Mouse (Mus musculus) mammary gland, adult 2 months (tissue): ENCODE measurements around the gene Igsf1. TPM values are rescaled to one million over a fixed set of nuclear protein-coding genes. Genes with fewer than 3 reads are reported as not detected.

ENCODE experiments used
- polyA plus RNA-seq: library from polyadenylated mRNA; depleted of rRNA; stranded (reverse); fragments of >200 nt; gene quantifications from 2 replicates; pipeline ENCODE4 v1.2.3, GENCODE M21; 2012; ENCODE audit warnings: low replicate concordance; rRNA removed

The Igsf1 gene
- 0.29 and 0.47 TPM in 2 replicates for polyA plus RNA-seq

DNA sequence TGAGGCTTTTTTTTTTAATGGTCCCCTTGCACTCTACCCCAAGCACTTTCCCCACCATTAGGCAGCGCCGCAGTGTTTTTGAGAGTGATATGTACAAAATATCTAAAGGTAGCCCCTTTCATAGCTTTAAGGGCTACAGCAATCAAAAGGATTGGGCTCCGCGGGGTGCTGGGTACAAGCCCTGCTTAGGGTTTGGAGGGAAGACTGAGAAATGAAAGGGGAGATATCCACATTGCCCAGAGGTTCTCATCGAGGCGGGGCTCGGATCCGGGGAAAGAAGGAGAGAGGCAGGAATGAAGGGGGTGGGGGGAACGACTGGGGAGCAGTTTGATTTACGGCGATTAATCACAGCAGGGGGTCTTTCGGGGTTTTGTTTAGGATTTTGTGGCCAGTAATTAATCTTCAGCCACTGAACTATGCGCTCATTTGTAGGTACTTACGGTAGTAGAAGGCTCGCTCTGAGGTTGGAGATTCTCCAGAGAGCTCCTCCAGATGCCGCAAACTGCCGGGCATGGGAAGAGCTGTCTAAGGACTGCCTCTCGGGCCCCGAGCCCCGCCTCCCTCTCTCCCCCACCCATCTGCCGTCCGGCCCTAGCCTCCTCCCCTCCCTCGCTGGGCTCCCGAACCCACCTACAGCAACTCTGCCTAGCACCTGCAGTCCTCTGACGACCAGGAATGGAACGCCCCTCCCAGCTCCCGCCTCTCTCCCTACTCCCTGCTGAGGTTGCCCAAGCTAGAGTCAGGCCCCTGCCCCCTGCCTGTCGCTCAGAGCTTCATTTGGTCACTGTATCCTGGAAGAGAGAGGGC, at the start of gene Igsf1:
Gene Igsf1 (minus strand): TSS at position 537 of the 807 bp plus-strand sequence.

GRCm38 (mm10) chrX:49734959-49735358, 62.6 kb downstream of the Igsf1 start, which contains the start of gene Olfr1321:
Olfr1321 (minus strand) TSS chrX:49735059.

Other genes starting within 250 kb of the Igsf1 start
- not detected in 2 replicates for gene Olfr1320, start 125.4 kb downstream of the Igsf1 start, polyA plus RNA-seq
- not detected in 2 replicates for gene Olfr1321, start 62.7 kb downstream of the Igsf1 start, polyA plus RNA-seq
- not detected in 2 replicates for gene Olfr1322, start 93.7 kb upstream of the Igsf1 start, polyA plus RNA-seq
- gene Olfr1323, start 221.6 kb upstream of the Igsf1 start, polyA plus RNA-seq, result not detected in 2 replicates